Mouse (Mus musculus): ENCODE results near the gene Enah.

DNA sequence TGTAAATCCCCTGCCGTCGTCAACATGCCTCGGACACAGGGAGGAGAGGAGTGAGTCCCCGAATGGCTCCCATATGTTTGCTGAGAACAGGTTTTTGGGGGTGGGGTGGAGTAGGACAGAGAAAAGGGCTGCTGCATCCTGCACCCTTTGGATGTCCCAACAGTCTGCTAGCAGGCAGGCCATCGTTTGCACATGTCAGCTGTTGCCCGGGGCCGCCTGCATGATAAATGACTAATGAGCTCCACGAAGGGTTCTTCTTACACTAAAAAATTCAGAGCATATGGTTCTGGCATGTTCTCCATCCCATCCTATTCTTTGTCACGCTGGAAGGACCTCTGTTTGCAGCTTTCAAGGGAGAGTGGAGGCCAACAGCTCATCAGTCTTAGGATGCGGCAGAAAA is 33.2 kb upstream of the Enah start:
- no peak for TF ChIP-seq CTCF (conservative IDR thresholded peaks at IDR 0.05; ENCODE audit: low read length)
- TF ChIP-seq NANOG (IDR thresholded peaks at IDR 0.05; ENCODE audit: borderline replicate concordance, low read length): no peak
